In the genomic region with DNA sequence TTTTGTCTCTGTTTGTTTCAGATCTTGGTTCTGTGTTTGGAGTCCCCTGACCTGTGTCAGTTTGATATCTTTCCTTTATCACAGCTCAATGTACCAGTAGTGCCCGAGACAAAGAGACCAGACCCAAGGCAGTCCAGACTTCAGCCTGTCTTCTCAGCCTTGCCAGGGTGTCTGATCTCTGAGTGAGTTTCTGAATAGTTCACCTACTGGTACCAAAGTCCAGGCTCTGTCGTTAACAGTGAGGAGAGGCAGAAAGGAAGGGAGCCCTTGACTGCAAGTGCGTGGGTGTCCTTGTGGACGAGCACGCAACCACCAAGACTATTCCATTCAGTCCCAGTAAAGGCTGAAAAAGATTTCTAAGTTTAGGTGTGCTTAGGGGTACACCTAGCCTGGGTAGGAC, we compare ENCODE assay signal across 27 mouse cellular contexts. TPM values are rescaled to one million over a fixed set of nuclear protein-coding genes. Genes with fewer than 3 reads are reported as not detected.
DNase-seq lines count a peak whose midpoint lies in the region; ATAC-seq lines count a peak whose summit lies in the region.
"Had no signal": no experiment of that assay in that cellular context is flagged by ENCODE, and none has a peak within 500 bp of the region (broad histone marks: within the 10 kb centered on the region; RNA-seq: fewer than 3 reads in every experiment).

No protein-coding gene starts in this region.

- no peak overlapping the region for H3K4me3 ChIP-seq in kidney, embryonic 15.5 days (replicated peaks)
- no peak overlapping the region for H3K4me3 ChIP-seq in embryonic facial prominence, embryonic 15.5 days (replicated peaks)
- no peak overlapping the region for H3K4me3 ChIP-seq in intestine, embryonic 15.5 days (replicated peaks)
- no peak overlapping the region for H3K4me3 ChIP-seq in stomach, embryonic 16.5 days (replicated peaks; ENCODE audit: low read length)
- H3K4me3 ChIP-seq in forebrain, embryonic 13.5 days: no peak overlapping the region
- H3K4me3 ChIP-seq: forebrain, embryonic 10.5 days; gastrocnemius, adult 2 months; layer of hippocampus, adult 2 months; limb, embryonic 15.5 days; myocyte; neural tube, embryonic 12.5 days had no signal

- H3K9ac ChIP-seq in kidney, embryonic 15.5 days: no peak overlapping the region
- H3K9ac ChIP-seq in embryonic facial prominence, embryonic 15.5 days: no peak overlapping the region
- H3K9ac ChIP-seq in intestine, embryonic 15.5 days: no peak overlapping the region
- no peak overlapping the region for H3K9ac ChIP-seq in stomach, embryonic 16.5 days (ENCODE audit: low read length)
- no peak overlapping the region for H3K9ac ChIP-seq in forebrain, embryonic 13.5 days
- H3K9ac ChIP-seq: hindbrain, embryonic 14.5 days; liver, embryonic 14.5 days; neural tube, embryonic 12.5 days had no signal

- no peak overlapping the region for H3K4me2 ChIP-seq in kidney, embryonic 15.5 days
- H3K4me2 ChIP-seq in embryonic facial prominence, embryonic 15.5 days (replicated peaks): no peak overlapping the region
- H3K4me2 ChIP-seq in intestine, embryonic 15.5 days (replicated peaks): no peak overlapping the region
- no peak overlapping the region for H3K4me2 ChIP-seq in stomach, embryonic 16.5 days (ENCODE audit: low read depth, low read length)
- H3K4me2 ChIP-seq in forebrain, embryonic 13.5 days: no peak overlapping the region
- H3K4me2 ChIP-seq: heart, embryonic 11.5 days; hindbrain, embryonic 14.5 days; limb, embryonic 15.5 days; lung, embryonic 14.5 days; midbrain, embryonic 11.5 days; neural tube, embryonic 12.5 days had no signal

- no peak for ATAC-seq in kidney, embryonic 15.5 days (replicated peaks; ENCODE audit: low FRiP score)
- no peak for ATAC-seq in embryonic facial prominence, embryonic 15.5 days (ENCODE audit: insufficient number of reproducible peaks, low FRiP score, low TSS enrichment, low read depth)
- ATAC-seq in intestine, embryonic 15.5 days: 0 out of 2 replicates have a peak, but pooled peaks have one; percentile 47
- ATAC-seq in stomach, embryonic 16.5 days (ENCODE audit: insufficient read depth, low FRiP score): no peak
- no peak for ATAC-seq in forebrain, embryonic 13.5 days
- ATAC-seq: forebrain, embryonic 16.5 days had no signal

- DNase-seq in kidney, adult 9 months: peak; percentile 70
- DNase-seq: adrenal gland, postnatal 36 days; B cell, adult 2 months; cerebellum, adult 18-20 months; cerebellum, postnatal 14 days; gastrocnemius, adult 2 months; gastrocnemius, postnatal 36 days; heart, adult 18-20 months; heart, postnatal 36 days; kidney, postnatal 10 days; right cerebral cortex, adult 18-20 months had no signal

- H3K36me3 ChIP-seq in kidney, embryonic 15.5 days: no peaks in the 10 kb centered on the region
- no peaks in the 10 kb centered on the region for H3K36me3 ChIP-seq in embryonic facial prominence, embryonic 15.5 days
- H3K36me3 ChIP-seq in intestine, embryonic 15.5 days: no peaks in the 10 kb centered on the region
- H3K36me3 ChIP-seq in stomach, embryonic 16.5 days (ENCODE audit: control insufficient read depth, insufficient read depth, low read length): no peaks in the 10 kb centered on the region
- H3K36me3 ChIP-seq in forebrain, embryonic 13.5 days (ENCODE audit: poor library complexity, severe bottlenecking): no peaks in the 10 kb centered on the region
- H3K36me3 ChIP-seq: forebrain, embryonic 10.5 days; limb, embryonic 15.5 days; neural tube, embryonic 12.5 days had no signal

- H3K4me1 ChIP-seq in kidney, embryonic 15.5 days: peaks cover 55% of the 10 kb centered on the region
- H3K4me1 ChIP-seq in embryonic facial prominence, embryonic 15.5 days: peaks cover 66% of the 10 kb centered on the region
- H3K4me1 ChIP-seq in intestine, embryonic 15.5 days (replicated peaks): peaks cover 38% of the 10 kb centered on the region
- H3K4me1 ChIP-seq in stomach, embryonic 16.5 days (ENCODE audit: control insufficient read depth, insufficient read depth, low read length): peaks cover 46% of the 10 kb centered on the region
- peaks cover 5% of the 10 kb centered on the region; the same call in 1 of the 2 replicates for H3K4me1 ChIP-seq in forebrain, embryonic 13.5 days

- H3K27ac ChIP-seq in kidney, embryonic 15.5 days: no peak overlapping the region
- 0 out of 2 replicates have a peak overlapping the region, but pooled peaks have one; percentile 79 for H3K27ac ChIP-seq in embryonic facial prominence, embryonic 15.5 days (replicated peaks)
- H3K27ac ChIP-seq in intestine, embryonic 15.5 days: no peak overlapping the region
- H3K27ac ChIP-seq in stomach, embryonic 16.5 days (ENCODE audit: low read length): peak overlapping the region; percentile 32; the same call in 1 of the 2 replicates
- H3K27ac ChIP-seq in forebrain, embryonic 13.5 days: no peak overlapping the region
- H3K27ac ChIP-seq: hindbrain, embryonic 14.5 days; liver, embryonic 14.5 days; neural tube, embryonic 12.5 days had no signal

- no peaks in the 10 kb centered on the region for H3K9me3 ChIP-seq in kidney, embryonic 15.5 days (replicated peaks)
- no peaks in the 10 kb centered on the region for H3K9me3 ChIP-seq in embryonic facial prominence, embryonic 15.5 days (replicated peaks)
- no peaks in the 10 kb centered on the region for H3K9me3 ChIP-seq in intestine, embryonic 15.5 days
- no peaks in the 10 kb centered on the region for H3K9me3 ChIP-seq in stomach, embryonic 16.5 days (replicated peaks; ENCODE audit: control insufficient read depth, low read length)
- no peaks in the 10 kb centered on the region for H3K9me3 ChIP-seq in forebrain, embryonic 13.5 days (replicated peaks)
- H3K9me3 ChIP-seq: forebrain, embryonic 10.5 days; limb, embryonic 15.5 days; neural tube, embryonic 12.5 days had no signal

- 88% methylated on average over 5 of the region's 5 CpGs for WGBS in kidney, embryonic 15.5 days
- 85% methylated on average over 5 of the region's 5 CpGs for WGBS in embryonic facial prominence, embryonic 15.5 days
- WGBS in intestine, embryonic 15.5 days: 68% methylated on average over 5 of the region's 5 CpGs
- 75% methylated on average over 5 of the region's 5 CpGs for WGBS in stomach, embryonic 16.5 days
- 88% methylated on average over 5 of the region's 5 CpGs for WGBS in forebrain, embryonic 13.5 days

- H3K27me3 ChIP-seq in kidney, embryonic 15.5 days: no peaks in the 10 kb centered on the region; the same call in 1 of the 2 replicates
- H3K27me3 ChIP-seq in embryonic facial prominence, embryonic 15.5 days: no peaks in the 10 kb centered on the region
- no peaks in the 10 kb centered on the region for H3K27me3 ChIP-seq in intestine, embryonic 15.5 days (replicated peaks)
- H3K27me3 ChIP-seq in stomach, embryonic 16.5 days (ENCODE audit: control insufficient read depth, insufficient read depth, low read length): no peaks in the 10 kb centered on the region
- H3K27me3 ChIP-seq in forebrain, embryonic 13.5 days: no peaks in the 10 kb centered on the region
- H3K27me3 ChIP-seq: limb, embryonic 15.5 days; neural tube, embryonic 12.5 days had no signal

RNA-seq across cellular contexts. Expression of a gene that starts 50.8 kb away (rescaled TPM):
- polyA plus RNA-seq in kidney, embryonic 15.5 days (2015; fragmentation: Nextera tagmentation; extraction: Ambion mirVana): 1.8 and 2.3 TPM in 2 replicates
- 1.1 and 1.6 TPM in 2 replicates for polyA plus RNA-seq in embryonic facial prominence, embryonic 15.5 days (2015; fragmentation: Nextera tagmentation; extraction: Ambion mirVana)
- polyA plus RNA-seq in intestine, embryonic 15.5 days (2015; fragmentation: Nextera tagmentation; extraction: Ambion mirVana): 1.1 and 1.2 TPM in 2 replicates
- polyA plus RNA-seq in stomach, embryonic 16.5 days (2015; fragmentation: Nextera tagmentation; extraction: Ambion mirVana): 4.0 and 4.1 TPM in 2 replicates
- 0.24 TPM in 1 of 2 replicates, not detected in the other for polyA plus RNA-seq in forebrain, embryonic 13.5 days (2015; fragmentation: Nextera tagmentation; extraction: Ambion mirVana)
- polyA plus RNA-seq: hindbrain, embryonic 14.5 days; midbrain, embryonic 11.5 days; myocyte; neural tube, embryonic 12.5 days had no signal

Comparison
In these comparisons a context has a peak if more than half of its experiments do, and no peak if none do; other contexts are left out.
1. H3K27ac ChIP-seq: peak in embryonic facial prominence, embryonic 15.5 days (single experiment) and stomach, embryonic 16.5 days (single experiment); none in kidney, embryonic 15.5 days (single experiment), intestine, embryonic 15.5 days (single experiment) and forebrain, embryonic 13.5 days (single experiment).